Mouse (Mus musculus) 416B (cell line): ENCODE data around the gene Gm7030.
"Not testable (repeated sequence)": the region's sequence is repeated elsewhere in the genome, so short reads cannot be mapped to it uniquely, and the experiment has no call there.

Source experiments
- DNase-seq: peaks from one replicate; pipeline ENCODE4 v3.0.0; 2011; ENCODE audit warnings: low read depth

Gm7030 gene

GRCm38 (mm10) chr17:36081901-36082300 lies 47.3 kb downstream of the Gm7030 start:
- not testable (repeated sequence) for DNase-seq

GRCm38 (mm10) chr17:36060829-36061228 lies 68.4 kb downstream of the Gm7030 start:
- peak; percentile 91 for DNase-seq
